1 mouse cellular context compared by ENCODE assay signal in the genomic region with DNA sequence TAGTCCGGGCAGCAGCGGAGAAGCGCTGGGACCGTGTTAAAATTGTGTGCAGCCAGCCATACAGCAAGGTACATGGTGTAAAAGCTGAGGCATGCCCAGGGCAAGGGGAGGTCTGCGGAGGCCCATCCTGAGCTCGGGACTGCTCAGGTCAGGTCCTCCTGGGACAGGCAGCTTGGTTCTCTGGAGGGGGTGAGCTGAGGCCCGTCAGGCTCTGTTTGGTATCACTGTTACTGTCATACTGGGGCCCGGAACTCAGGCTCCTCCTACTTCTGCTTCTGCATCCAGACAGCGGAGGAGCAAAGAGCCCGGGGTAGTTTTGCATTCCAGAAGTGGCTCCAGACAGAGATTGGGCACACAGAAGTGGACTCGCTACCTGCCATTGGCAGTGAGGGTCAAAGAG.
TF ChIP-seq lines count a peak whose summit lies in the region.

No protein-coding gene starts in this region.

TF ChIP-seq in CH12.LX, 34 proteins besides CTCF, POLR2A, EP300 and RAD21 (continued from another document):
- TF ChIP-seq BHLHE40 (IDR thresholded peaks at IDR 0.05; ENCODE audit: low read depth, low read length) (peak; percentile 23; the same call in 1 of the 2 replicates), USF2 (conservative IDR thresholded peaks at IDR 0.05; ENCODE audit: low read depth, low read length) (no peak), NELFE (IDR thresholded peaks at IDR 0.05; ENCODE audit: low read depth, low read length) (0 out of 2 replicates have a peak, but pooled peaks have one; percentile 30), UBTF (IDR thresholded peaks at IDR 0.05; ENCODE audit: low read depth, low read length) (peak; percentile 73), ETS1 (conservative IDR thresholded peaks at IDR 0.05; ENCODE audit: low read depth, low read length) (peak; percentile 29; the same call in 1 of the 2 replicates), ZKSCAN1 (IDR thresholded peaks at IDR 0.05; ENCODE audit: borderline replicate concordance, low read depth, low read length) (no peak), MXI1 (IDR thresholded peaks at IDR 0.05; ENCODE audit: low read depth, low read length) (no peak), MAFK (IDR thresholded peaks at IDR 0.05; ENCODE audit: insufficient replicate concordance, low read length) (no peak), TBP (conservative IDR thresholded peaks at IDR 0.05; ENCODE audit: low read depth, low read length) (peak; percentile 42; the same call in 1 of the 2 replicates), CHD2 (IDR thresholded peaks at IDR 0.05; ENCODE audit: low read length) (no peak), ELF1 (IDR thresholded peaks at IDR 0.05; ENCODE audit: low read depth, low read length) (0 out of 2 replicates have a peak, but pooled peaks have one; percentile 20), JUND (conservative IDR thresholded peaks at IDR 0.05; ENCODE audit: low read depth, low read length) (no peak), RCOR1 (conservative IDR thresholded peaks at IDR 0.05; ENCODE audit: low read depth, low read length) (no peak), MEF2A (IDR thresholded peaks at IDR 0.05; ENCODE audit: borderline replicate concordance, low read depth, low read length) (no peak), TCF12 (IDR thresholded peaks at IDR 0.05; ENCODE audit: low read depth, low read length) (peak; percentile 56; the same call in 1 of the 2 replicates), SIN3A (IDR thresholded peaks at IDR 0.05; ENCODE audit: low read length) (no peak), MAZ (IDR thresholded peaks at IDR 0.05; ENCODE audit: low read depth, low read length) (0 out of 2 replicates have a peak, but pooled peaks have one; percentile 47)
TF ChIP-seq in CH12.LX: peak in this region for 10.
